Mouse (Mus musculus): ENCODE results near the gene Olfr802.

Olfr802 gene

DNA sequence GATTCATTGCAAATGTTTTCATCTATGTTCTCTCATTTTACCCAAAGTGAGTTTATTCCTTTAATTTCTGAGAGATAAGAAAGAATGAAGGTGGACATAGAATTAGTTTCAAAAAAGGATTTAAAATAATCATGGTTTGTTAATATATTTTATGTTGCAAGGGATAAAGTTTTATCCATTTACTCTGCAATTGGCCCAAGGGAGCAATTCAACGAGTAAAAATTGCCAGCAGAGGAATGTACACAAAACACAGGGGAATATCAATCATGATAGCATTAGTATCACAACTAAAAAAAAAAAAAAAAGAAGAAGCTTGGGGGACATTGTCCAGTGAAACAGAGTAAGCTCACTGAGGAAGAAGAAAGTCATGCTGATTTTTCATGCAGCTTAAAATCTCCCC is at the start of gene Olfr802:
TSS of gene Olfr802 (minus strand) at position 101 of the 400 bp plus-strand sequence.
- in situ Hi-C loops (cut with MseI, MboI) = no loop called here

DNA sequence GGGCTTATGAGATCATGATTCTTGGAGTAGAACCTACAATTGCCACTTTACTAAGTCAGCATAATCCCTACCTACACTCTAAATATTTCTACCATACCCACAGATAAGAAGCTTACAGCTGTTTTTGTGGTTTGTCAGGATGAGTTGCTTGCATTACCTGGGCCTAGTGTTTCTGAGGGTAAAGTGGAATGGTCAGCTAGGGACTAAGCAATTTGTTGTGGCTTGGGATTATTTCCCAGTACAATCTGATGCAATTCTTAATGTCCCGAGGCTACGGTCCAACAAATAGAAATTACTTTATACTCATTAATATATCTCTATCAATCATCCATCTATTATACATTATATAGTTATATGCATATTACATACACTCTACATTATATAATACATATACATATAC is 41.3 kb upstream of the Olfr802 start, which contains the start of gene Olfr805:
TSS of gene Olfr805 (minus strand) at position 101 of the 400 bp plus-strand sequence.
- in situ Hi-C loops (cut with MseI, MboI) = no loop called here

DNA sequence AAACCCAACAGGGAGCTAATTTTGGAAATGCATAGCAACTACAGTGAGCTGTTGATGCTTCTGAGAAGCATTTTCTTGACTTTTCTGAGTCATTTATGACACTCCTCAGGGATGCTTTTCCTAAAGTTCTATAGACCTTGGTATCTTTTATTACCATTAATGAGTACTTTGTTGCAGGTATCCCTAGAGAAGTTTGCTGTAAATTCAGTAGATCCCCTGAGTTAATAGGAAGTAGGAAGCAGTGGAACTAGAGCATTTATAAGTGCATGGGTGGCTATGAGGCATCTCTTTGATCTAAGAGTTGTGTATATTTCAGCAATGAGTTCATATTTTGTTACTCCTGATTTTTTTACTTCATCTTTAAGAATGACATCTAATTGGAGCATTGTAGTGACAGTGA is 14.9 kb upstream of the Olfr802 start, which contains the start of gene Olfr804:
TSS of gene Olfr804 (plus strand) at position 301 of the 400 bp plus-strand sequence.
- in situ Hi-C loops (cut with MseI, MboI) = no loop called here

DNA sequence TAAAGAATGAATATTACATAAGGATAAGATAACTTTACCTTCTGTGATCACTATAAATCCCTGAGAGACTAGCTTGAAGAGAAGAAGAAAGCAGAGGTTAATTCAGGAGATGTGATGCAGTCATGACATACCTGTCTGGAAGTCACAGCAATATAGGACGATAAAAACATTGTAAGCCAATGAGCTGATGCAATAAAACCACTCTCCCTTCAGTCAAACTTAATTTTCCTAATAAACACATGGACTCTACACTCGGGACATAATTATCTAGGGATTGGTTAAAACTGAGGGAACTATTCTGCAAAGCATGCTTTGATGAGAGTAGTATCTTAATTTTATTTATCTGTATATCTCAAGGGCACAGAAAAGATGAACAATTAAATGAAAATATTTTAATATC is 6.2 kb upstream of the Olfr802 start, which contains the start of gene Olfr803:
TSS of gene Olfr803 (minus strand) at position 101 of the 400 bp plus-strand sequence.
- in situ Hi-C loops (cut with MseI, MboI) = no loop called here

DNA sequence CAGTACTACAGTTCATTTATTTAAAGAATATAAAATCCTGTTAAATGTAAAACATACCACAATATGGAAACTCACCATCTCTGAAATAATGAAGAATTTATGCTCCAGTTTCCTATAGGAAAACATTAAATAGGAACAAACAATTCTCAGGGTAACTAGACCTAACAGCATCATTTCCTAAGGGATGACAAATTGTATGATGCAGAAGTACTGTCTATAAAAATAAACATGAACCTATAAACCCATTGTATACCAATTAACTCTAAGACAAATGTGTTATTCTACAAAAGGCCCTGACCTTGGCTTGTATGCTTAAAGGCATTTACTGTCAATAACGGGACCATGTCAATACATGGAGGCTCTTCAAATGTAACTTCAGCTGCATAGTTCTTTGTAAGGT is 14.2 kb downstream of the Olfr802 start, which contains the start of gene Olfr801:
TSS of gene Olfr801 (minus strand) at position 101 of the 400 bp plus-strand sequence.
- in situ Hi-C loops (cut with MseI, MboI) = no loop called here

DNA sequence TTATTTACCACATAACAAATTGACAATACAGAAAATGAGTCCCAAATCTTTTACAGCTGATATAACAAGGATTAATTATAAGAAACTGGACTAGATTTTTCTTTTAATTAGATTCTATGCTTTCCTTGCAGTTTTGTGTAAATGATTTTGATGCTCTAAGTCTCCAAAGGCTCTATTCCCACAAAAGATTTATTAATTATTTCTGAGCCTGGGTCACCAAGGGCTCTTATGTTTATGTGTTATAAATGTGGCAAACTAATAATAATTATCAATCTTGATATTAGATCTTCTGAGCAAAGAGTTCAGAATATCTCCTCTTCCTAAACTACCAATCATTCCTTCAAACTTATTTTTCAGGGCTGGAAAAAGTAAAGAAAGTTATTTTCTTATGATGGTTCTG is 30.6 kb downstream of the Olfr802 start, which contains the start of gene Olfr800:
TSS of gene Olfr800 (plus strand) at position 301 of the 400 bp plus-strand sequence.
- in situ Hi-C loops (cut with MseI, MboI) = no loop called here

DNA sequence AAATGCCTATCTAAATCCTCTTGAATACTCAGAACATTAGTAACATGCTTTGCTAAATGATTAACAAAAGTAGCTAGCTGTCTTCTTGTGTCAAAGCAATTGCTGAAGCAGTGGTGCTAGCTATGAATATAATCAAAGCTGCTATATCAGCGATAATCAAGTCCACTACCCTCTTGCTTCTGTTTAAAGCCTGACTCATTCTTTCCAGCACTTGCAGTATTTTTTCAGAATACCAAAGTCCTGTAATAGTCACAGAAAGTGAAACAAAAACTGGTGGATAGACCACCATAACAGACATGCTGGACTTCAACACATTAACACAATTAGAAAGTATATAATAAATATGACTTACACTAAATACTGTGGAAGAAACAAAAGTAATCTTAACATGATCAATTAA is 36.2 kb downstream of the Olfr802 start:
- in situ Hi-C loops (cut with MseI, MboI) = no loop called here

DNA sequence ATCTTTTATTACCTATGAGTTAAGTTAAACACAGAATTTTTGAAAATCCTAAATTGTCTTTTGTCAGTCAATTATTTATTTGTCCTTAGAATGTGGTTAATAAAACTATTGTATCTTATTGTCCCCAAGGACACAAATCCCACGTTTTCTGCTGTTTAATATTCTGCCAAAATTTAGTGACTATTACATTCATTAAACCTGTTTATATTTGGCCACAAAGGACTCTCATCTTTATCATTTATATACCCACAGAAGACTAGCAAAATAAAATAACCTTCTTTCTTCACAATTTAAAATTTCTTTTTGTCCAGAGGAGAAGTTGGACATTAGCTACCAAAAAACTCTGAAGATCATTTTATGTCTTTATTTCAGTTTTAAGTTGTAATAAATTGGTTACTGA is 50.8 kb downstream of the Olfr802 start, which contains the start of gene Olfr799:
TSS of gene Olfr799 (plus strand) at position 301 of the 400 bp plus-strand sequence.
- in situ Hi-C loops (cut with MseI, MboI) = no loop called here

DNA sequence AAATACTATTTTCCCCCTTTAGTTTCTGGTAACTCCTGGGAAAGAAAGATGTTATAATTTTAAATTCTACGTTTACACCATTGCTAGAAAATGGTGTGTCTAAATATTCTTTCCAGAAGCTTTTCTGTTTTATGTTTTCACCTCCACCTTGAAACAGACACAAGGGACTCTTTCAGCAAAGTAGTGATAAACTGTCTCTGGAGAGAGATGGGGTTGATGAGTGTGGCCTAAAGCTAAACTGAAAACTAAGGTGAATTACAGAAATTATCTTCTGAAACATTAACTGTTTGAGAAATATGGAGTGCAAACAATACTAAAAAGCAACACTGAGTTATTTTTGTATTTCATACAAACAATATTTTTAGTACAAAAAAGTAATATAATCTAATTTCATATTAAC is 60.1 kb downstream of the Olfr802 start, which contains the start of gene Olfr798:
TSS of gene Olfr798 (minus strand) at position 101 of the 400 bp plus-strand sequence.
- in situ Hi-C loops (cut with MseI, MboI) = no loop called here

All from mouse trophoblast stem cell (cell line).